Mouse (Mus musculus): ENCODE results near the gene Rpgrip1l.

DNA sequence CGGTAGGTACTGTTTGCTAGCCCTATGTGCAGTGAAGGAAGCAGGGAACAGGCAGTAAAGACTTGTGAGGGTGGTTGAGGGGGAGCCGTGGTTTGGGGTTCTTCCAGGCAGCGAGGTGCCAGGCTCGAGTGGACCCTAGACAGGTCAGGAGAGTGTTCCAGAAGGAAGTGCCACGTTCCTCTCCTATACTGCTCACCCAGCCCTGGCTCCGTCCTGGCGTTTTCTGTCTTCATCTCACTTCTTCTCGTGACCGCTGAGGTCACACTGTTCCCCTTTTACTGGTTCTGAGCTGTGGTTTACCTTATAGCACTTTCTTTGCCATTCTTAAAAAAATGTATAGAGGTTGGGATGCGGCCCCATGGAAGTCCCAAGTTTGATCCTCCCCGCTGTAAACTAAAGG lies 31.6 kb upstream of the Rpgrip1l start:
- TF ChIP-seq POLR2A (IDR thresholded peaks at IDR 0.05; ENCODE audit: borderline replicate concordance, insufficient read depth, low read length) (no peak), CTCF (IDR thresholded peaks at IDR 0.05; ENCODE audit: borderline replicate concordance, insufficient read depth, low read depth, low read length) (no peak)

Data from cerebellum, adult 2 months (tissue).